Mouse (Mus musculus) limb, embryonic 12.5 days (tissue): ENCODE results near the gene Sec22a. TPM values are rescaled to one million over a fixed set of nuclear protein-coding genes. Genes with fewer than 3 reads are reported as not detected.
A peak's percentile ranks its signal among the peaks of the same experiment; 100 is the strongest.

Experiments
- ATAC-seq: fragments of 200-750 bp; cut with Nextera tagmentation; 2 replicates; pipeline ENCODE4 v1.8.0; 2017; ENCODE audit warnings: low read depth, moderate TSS enrichment; ENCODE audit not compliant: insufficient number of reproducible peaks, insufficient read depth, low FRiP score, low TSS enrichment
- H3K27ac ChIP-seq: fragments of 300-500 bp; sonication (generic); 2 replicates; pipeline ENCODE4 v1.5.1; 2016; ENCODE audit warnings: mild to moderate bottlenecking, moderate library complexity
- H3K27me3 ChIP-seq: fragments of 300-500 bp; sonication (generic); 2 replicates; pipeline ENCODE4 v1.6.1; 2016; ENCODE audit warnings: mild to moderate bottlenecking, moderate library complexity
- H3K36me3 ChIP-seq: fragments of 300-500 bp; sonication (generic); 2 replicates; pipeline ENCODE4 v1.6.1; 2016; ENCODE audit warnings: mild to moderate bottlenecking, moderate library complexity
- H3K4me1 ChIP-seq: fragments of 300-500 bp; sonication (generic); replicated peaks from 2 replicates; pipeline ENCODE4 v1.6.1; 2016
- H3K4me2 ChIP-seq: fragments of 300-500 bp; sonication (generic); 2 replicates; pipeline ENCODE4 v1.6.1; 2016; ENCODE audit warnings: mild to moderate bottlenecking, moderate library complexity
- H3K4me3 ChIP-seq: fragments of 300-500 bp; sonication (generic); replicated peaks from 2 replicates; pipeline ENCODE4 v1.5.1; 2016; ENCODE audit warnings: mild to moderate bottlenecking
- H3K9ac ChIP-seq: fragments of 300-500 bp; sonication (generic); replicated peaks from 2 replicates; pipeline ENCODE4 v1.6.1; 2016; ENCODE audit warnings: mild to moderate bottlenecking, moderate library complexity
- H3K9me3 ChIP-seq: fragments of 300-500 bp; sonication (generic); 2 replicates; pipeline ENCODE4 v1.6.1; 2016; ENCODE audit warnings: mild to moderate bottlenecking, moderate library complexity
- WGBS: fragments of 180-500 bp; shearing (Covaris S2); methylation state at CpG from one replicate; pipeline ENCODE4 v1.1.7; 2016; 5-methylcytosine and 5-hydroxymethylcytosine counted together
- polyA plus RNA-seq: library from polyadenylated mRNA; unstranded; fragments of >200 nt; fragmentation: Nextera tagmentation; extraction: Ambion mirVana; gene quantifications from 2 replicates; pipeline ENCODE4 v1.2.1, GENCODE M21; 2016

Gene Sec22a
- polyA plus RNA-seq, 1 experiment from 2014 or later, result 39.1 TPM

GRCm38 (mm10) chr16:35364063-35364428 lies 328 bp upstream of the Sec22a start:
- Histone ChIP-seq H3K36me3 (peaks cover 10% of the 10 kb centered on the region; the same call in 1 of the 2 replicates), H3K27me3 (no peaks in the 10 kb centered on the region), H3K4me3 (peak overlapping the region; percentile 85), H3K27ac (no peak overlapping the region), H3K4me2 (peak overlapping the region; percentile 79), H3K9me3 (no peaks in the 10 kb centered on the region), H3K9ac (no peak overlapping the region), H3K4me1 (peaks cover 6% of the 10 kb centered on the region)
- 1% methylated on average over 7 of the region's 7 CpGs for WGBS
- ATAC-seq, result no peak

DNA sequence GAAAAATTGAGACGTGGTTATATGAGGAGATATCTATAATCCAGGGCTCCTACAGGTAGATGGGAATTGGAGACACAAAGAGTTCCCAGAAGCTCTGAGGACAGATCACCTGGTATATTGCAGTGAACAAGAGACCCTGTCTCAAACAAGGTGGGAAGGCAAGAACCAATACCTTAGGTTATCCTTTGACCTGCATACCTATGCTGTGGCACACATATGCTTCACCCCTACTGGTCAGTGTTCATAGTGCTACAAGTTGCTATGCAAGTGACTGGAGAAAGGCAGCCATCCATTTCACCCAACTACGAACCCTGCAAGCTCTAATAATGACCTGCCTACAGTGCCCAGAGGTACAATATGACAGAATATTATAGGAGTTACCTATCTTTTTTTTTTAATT lies 1.5 kb downstream of the Sec22a start:
- WGBS, result 92% methylated on average over 2 of the region's 2 CpGs
- Histone ChIP-seq H3K4me2 (no peak overlapping the region), H3K9me3 (no peaks in the 10 kb centered on the region), H3K27me3 (no peaks in the 10 kb centered on the region), H3K36me3 (peaks cover 10% of the 10 kb centered on the region; the same call in 1 of the 2 replicates), H3K4me1 (peaks cover 6% of the 10 kb centered on the region), H3K9ac (no peak overlapping the region), H3K4me3 (no peak overlapping the region), H3K27ac (no peak overlapping the region)
- no peak for ATAC-seq

- H3K9me3 ChIP-seq, result no peaks in the 10 kb centered on the region
- H3K36me3 ChIP-seq, result peaks cover 10% of the 10 kb centered on the region; the same call in 1 of the 2 replicates
- no peak overlapping the region for H3K4me2 ChIP-seq
- no peaks in the 10 kb centered on the region for H3K27me3 ChIP-seq
- no peak overlapping the region for H3K27ac ChIP-seq
- no peak overlapping the region for H3K4me3 ChIP-seq
- H3K9ac ChIP-seq, result no peak overlapping the region
- ATAC-seq, result no peak
- WGBS, result 28% methylated on average over 6 of the region's 6 CpGs
- H3K4me1 ChIP-seq, result peaks cover 6% of the 10 kb centered on the region
These were observed 3.1 kb downstream of the Sec22a start for GRCm38 (mm10) chr16:35360593-35360992.

GRCm38 (mm10) chr16:35357449-35357848 lies 6.3 kb downstream of the Sec22a start:
- H3K27me3 ChIP-seq, result no peaks in the 10 kb centered on the region
- 68% methylated on average over 1 of the region's 1 CpGs for WGBS
- H3K27ac ChIP-seq, result no peak overlapping the region
- ATAC-seq, result no peak
- H3K36me3 ChIP-seq, result peaks cover 14% of the 10 kb centered on the region; the same call in 1 of the 2 replicates
- no peak overlapping the region for H3K4me3 ChIP-seq
- no peaks in the 10 kb centered on the region for H3K9me3 ChIP-seq
- no peak overlapping the region for H3K9ac ChIP-seq
- H3K4me2 ChIP-seq, result no peak overlapping the region
- no peaks in the 10 kb centered on the region for H3K4me1 ChIP-seq

- H3K9me3 ChIP-seq, result no peaks in the 10 kb centered on the region
- no peak overlapping the region for H3K4me3 ChIP-seq
- H3K27me3 ChIP-seq, result no peaks in the 10 kb centered on the region
- H3K4me2 ChIP-seq, result no peak overlapping the region
- 57% methylated on average over 1 of the region's 1 CpGs for WGBS
- H3K36me3 ChIP-seq, result peaks cover 11% of the 10 kb centered on the region
- no peak overlapping the region for H3K9ac ChIP-seq
- no peak for ATAC-seq
- H3K4me1 ChIP-seq, result no peaks in the 10 kb centered on the region
- no peak overlapping the region for H3K27ac ChIP-seq
These were observed 33.3 kb downstream of the Sec22a start for GRCm38 (mm10) chr16:35330451-35330850.

GRCm38 (mm10) chr16:35319773-35320172 lies 43.9 kb downstream of the Sec22a start:
- no peak overlapping the region for H3K9ac ChIP-seq

DNA sequence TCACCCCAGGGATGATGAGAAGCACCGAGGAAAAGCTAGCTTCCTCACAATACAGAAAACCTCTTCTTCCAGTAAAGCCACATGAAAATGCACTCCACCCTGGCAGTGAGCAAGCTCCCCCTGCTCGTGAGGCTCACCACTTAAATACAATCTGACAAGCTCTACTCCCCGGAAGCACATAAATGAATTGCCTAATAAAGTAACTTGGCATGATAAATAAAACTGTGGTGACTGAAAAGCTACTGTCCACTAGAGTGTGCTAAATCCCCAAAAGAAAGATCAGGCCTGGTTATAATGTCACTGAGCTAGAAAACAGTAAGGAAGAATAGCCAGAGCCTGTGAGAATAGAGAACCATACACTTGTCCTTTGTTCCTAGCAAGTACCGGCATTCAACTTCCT lies 44.4 kb downstream of the Sec22a start:
- no peaks in the 10 kb centered on the region for H3K27me3 ChIP-seq
- ATAC-seq, result no peak
- H3K9me3 ChIP-seq, result no peaks in the 10 kb centered on the region
- H3K9ac ChIP-seq, result no peak overlapping the region
- H3K36me3 ChIP-seq, result no peaks in the 10 kb centered on the region
- H3K4me2 ChIP-seq, result no peak overlapping the region
- no peak overlapping the region for H3K4me3 ChIP-seq
- 53% methylated on average over 4 of the region's 4 CpGs for WGBS
- H3K27ac ChIP-seq, result no peak overlapping the region
- H3K4me1 ChIP-seq, result no peaks in the 10 kb centered on the region

More at GRCm38 (mm10) chr16:35319773-35320172, 43.9 kb downstream of the Sec22a start:
- Histone ChIP-seq H3K4me3 (no peak overlapping the region), H3K9me3 (no peaks in the 10 kb centered on the region), H3K4me1 (no peaks in the 10 kb centered on the region), H3K4me2 (no peak overlapping the region), H3K27ac (no peak overlapping the region), H3K36me3 (no peaks in the 10 kb centered on the region), H3K27me3 (no peaks in the 10 kb centered on the region)
- WGBS, result 83% methylated on average over 2 of the region's 2 CpGs
- no peak for ATAC-seq

DNA sequence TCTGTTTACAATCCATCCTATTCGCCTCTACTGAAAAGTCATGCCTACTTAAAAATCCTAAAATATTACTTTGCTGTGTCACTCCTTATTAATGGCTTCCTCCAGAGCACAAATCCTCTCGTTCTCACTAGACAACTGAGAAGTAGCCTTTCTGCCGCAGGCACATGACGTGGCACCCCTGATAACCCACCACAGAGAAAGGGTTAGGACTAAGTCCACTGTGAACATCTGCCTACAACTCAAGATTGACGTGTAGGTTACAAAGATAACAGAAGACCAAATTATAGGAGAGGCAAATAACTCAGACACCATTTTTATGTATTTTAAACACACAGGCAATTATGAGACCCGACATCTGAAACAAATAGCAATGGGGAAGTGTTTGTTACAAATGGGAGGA lies 45.3 kb downstream of the Sec22a start:
- no peak for ATAC-seq
- no peak overlapping the region for H3K4me3 ChIP-seq
- H3K9ac ChIP-seq, result no peak overlapping the region

GRCm38 (mm10) chr16:35317460-35317859 lies 46.3 kb downstream of the Sec22a start:
- 88% methylated on average over 5 of the region's 5 CpGs for WGBS
- H3K4me3 ChIP-seq, result no peak overlapping the region
- peaks cover 13% of the 10 kb centered on the region for H3K36me3 ChIP-seq
- H3K9ac ChIP-seq, result no peak overlapping the region
- ATAC-seq, result no peak
- no peaks in the 10 kb centered on the region for H3K27me3 ChIP-seq
- no peaks in the 10 kb centered on the region for H3K4me1 ChIP-seq
- no peak overlapping the region for H3K27ac ChIP-seq
- no peak overlapping the region for H3K4me2 ChIP-seq
- no peaks in the 10 kb centered on the region for H3K9me3 ChIP-seq

More for the DNA sequence above, 45.3 kb downstream of the Sec22a start:
- Histone ChIP-seq H3K4me2 (no peak overlapping the region), H3K4me1 (no peaks in the 10 kb centered on the region), H3K27ac (no peak overlapping the region), H3K9me3 (no peaks in the 10 kb centered on the region), H3K36me3 (peaks cover 6% of the 10 kb centered on the region), H3K27me3 (no peaks in the 10 kb centered on the region)
- 68% methylated on average over 6 of the region's 6 CpGs for WGBS

DNA sequence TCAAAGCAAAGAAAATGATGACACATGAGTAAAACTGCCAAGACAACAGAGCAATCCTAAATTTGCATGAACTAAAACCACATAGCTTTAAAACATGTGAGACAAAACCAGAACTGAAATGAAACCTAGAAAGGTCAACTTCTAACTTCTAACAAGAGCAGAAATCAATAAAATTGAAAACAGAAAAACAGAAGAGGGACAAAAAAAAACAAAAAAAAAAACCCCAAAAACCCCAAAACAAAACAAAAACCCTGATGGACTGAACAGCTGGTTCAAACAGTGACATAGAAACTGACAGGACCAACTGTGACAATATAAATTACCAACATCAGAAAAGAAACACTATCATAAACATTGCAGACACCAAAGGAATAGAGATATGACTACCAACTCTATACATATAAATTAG lies 46.9 kb downstream of the Sec22a start:
- peaks cover 13% of the 10 kb centered on the region for H3K36me3 ChIP-seq
- no peak overlapping the region for H3K27ac ChIP-seq
- no peaks in the 10 kb centered on the region for H3K27me3 ChIP-seq
- no peak overlapping the region for H3K4me2 ChIP-seq
- no peak overlapping the region for H3K9ac ChIP-seq
- ATAC-seq, result no peak
- H3K9me3 ChIP-seq, result no peaks in the 10 kb centered on the region
- H3K4me3 ChIP-seq, result no peak overlapping the region
- H3K4me1 ChIP-seq, result no peaks in the 10 kb centered on the region

DNA sequence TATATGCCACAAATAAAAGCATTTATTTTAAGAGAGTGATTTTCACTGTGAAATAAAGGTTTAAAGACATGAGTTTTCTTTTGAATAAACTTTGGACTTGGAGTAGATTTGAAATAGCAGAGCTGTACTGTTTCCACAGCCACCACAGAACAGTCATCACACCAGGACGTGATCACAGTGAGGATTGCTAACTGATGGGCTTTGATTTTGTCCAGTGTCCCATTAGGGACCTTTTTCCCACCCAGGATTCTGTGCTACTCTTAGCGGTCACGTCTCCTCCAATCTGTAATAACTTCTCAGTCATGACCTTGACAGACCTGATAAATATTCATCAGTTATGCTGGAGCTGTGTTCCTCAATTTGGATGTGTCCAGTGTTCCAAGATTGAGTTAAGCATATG lies 48.2 kb downstream of the Sec22a start:
- Histone ChIP-seq H3K27me3 (no peaks in the 10 kb centered on the region), H3K27ac (no peak overlapping the region), H3K4me1 (0 out of 2 replicates have a peak, but pooled peaks cover 2% of the 10 kb centered on the region), H3K4me3 (no peak overlapping the region), H3K4me2 (no peak overlapping the region), H3K9me3 (no peaks in the 10 kb centered on the region), H3K36me3 (peaks cover 13% of the 10 kb centered on the region), H3K9ac (no peak overlapping the region)
- no peak for ATAC-seq
- 76% methylated on average over 3 of the region's 3 CpGs for WGBS

GRCm38 (mm10) chr16:35311586-35311985 lies 52.1 kb downstream of the Sec22a start:
- Histone ChIP-seq H3K4me1 (0 out of 2 replicates have a peak, but pooled peaks cover 2% of the 10 kb centered on the region), H3K4me3 (no peak overlapping the region), H3K9me3 (no peaks in the 10 kb centered on the region), H3K27ac (no peak overlapping the region), H3K27me3 (no peaks in the 10 kb centered on the region), H3K36me3 (peaks cover 13% of the 10 kb centered on the region), H3K4me2 (no peak overlapping the region), H3K9ac (no peak overlapping the region)
- ATAC-seq, result no peak
- 57% methylated on average over 8 of the region's 8 CpGs for WGBS
